Mouse (Mus musculus) E14TG2a.4 (cell line): ENCODE results near the gene Ubr2.

ENCODE experiments used
- H3K27me3 ChIP-seq: 2 replicates; pipeline ENCODE4 v1.6.1; 2014; ENCODE audit warnings: low read length, control low read depth; ENCODE audit not compliant: insufficient read depth
- H3K36me3 ChIP-seq: 2 replicates; pipeline ENCODE4 v1.6.1; 2014; ENCODE audit warnings: low read length, control low read depth; ENCODE audit not compliant: insufficient read depth
- H3K4me1 ChIP-seq: replicated peaks from 2 replicates; pipeline ENCODE4 v1.6.1; 2014; ENCODE audit warnings: low read depth, low read length, control low read depth
- H3K4me3 ChIP-seq: replicated peaks from 2 replicates; pipeline ENCODE4 v1.5.1; 2014; ENCODE audit warnings: mild to moderate bottlenecking, low read length
- H3K9me3 ChIP-seq: 2 replicates; pipeline ENCODE4 v1.6.1; 2014; ENCODE audit warnings: low read length, control low read depth
- CTCF ChIP-seq: conservative IDR thresholded peaks from 2 replicates; pipeline ENCODE4 v1.5.1; 2014; ENCODE audit warnings: low read length
- NANOG ChIP-seq: IDR thresholded peaks from 2 replicates; pipeline ENCODE4 v1.6.1; 2014; ENCODE audit warnings: borderline replicate concordance, low read length, mixed read lengths
- POU5F1 ChIP-seq: IDR thresholded peaks from 2 replicates; pipeline ENCODE4 v1.6.1; 2014; ENCODE audit warnings: low read length, borderline replicate concordance

The Ubr2 gene

DNA sequence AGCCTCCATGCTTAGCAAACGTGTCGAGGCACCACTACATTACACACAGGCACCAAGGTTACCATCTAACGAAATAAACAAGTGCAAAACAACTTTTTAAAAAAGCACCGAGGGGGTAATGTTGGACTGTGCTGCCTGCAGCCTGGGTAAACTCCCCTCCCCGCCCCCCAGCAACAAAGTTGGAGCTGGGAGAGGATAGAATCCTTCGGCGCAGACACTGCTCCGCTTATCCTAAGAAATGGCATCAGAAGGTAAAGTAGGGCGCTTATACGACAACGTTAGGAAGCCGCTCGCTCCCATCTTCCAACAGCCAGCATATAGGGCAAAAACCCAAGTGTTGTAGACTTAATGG is 834 bp downstream of the Ubr2 start:
- no peaks in the 10 kb centered on the region for H3K9me3 ChIP-seq
- H3K36me3 ChIP-seq, result peaks cover 10% of the 10 kb centered on the region; the same call in 1 of the 2 replicates
- peaks cover 41% of the 10 kb centered on the region for H3K4me1 ChIP-seq
- H3K27me3 ChIP-seq, result 0 out of 2 replicates have a peak, but pooled peaks cover 8% of the 10 kb centered on the region
- H3K4me3 ChIP-seq, result peak overlapping the region; percentile 98
- TF ChIP-seq POU5F1 (no peak), NANOG (no peak), CTCF (no peak)

DNA sequence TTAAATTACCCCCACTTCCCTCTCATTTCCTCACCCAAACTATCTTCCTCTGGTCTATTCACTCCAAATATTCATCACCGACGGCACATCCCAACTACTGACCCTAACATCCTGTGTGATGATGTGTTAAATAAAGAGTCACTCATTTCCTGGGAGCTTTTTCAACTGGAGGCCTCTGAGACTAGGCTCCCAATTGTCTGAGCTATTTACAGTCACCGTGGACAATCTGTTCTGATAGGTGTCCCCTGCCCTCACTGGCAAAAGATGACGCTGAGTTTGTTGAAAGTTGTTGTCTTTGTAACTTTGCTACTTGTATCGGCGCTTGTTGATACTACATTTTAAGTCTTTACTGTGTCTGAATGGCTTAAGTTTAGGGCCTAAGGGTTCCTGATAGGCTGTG is 1.3 kb downstream of the Ubr2 start:
- Histone ChIP-seq H3K27me3 (0 out of 2 replicates have a peak, but pooled peaks cover 8% of the 10 kb centered on the region), H3K36me3 (peaks cover 10% of the 10 kb centered on the region; the same call in 1 of the 2 replicates), H3K4me1 (peaks cover 41% of the 10 kb centered on the region), H3K9me3 (no peaks in the 10 kb centered on the region), H3K4me3 (peak overlapping the region; percentile 98)
- TF ChIP-seq NANOG, result no peak
- no peak for TF ChIP-seq CTCF
- no peak for TF ChIP-seq POU5F1

DNA sequence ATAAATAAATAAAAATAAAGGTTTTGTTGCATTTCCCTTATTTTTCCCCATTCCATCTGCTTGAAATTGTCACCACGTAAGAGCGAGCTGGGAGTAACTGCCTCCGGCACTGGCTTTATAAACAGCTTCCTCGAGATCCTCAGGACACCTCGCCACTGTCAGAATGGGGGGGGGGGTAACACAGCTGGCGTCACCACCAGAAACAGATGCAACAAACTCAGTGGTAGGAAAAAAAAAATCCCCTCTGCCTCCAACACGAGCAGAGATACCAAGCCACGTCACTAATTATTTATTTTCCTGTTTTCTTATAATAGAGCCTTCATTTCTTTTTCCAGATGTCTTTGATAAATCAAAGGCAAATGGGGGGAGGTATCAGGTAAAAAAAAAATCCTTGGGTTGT is 1.9 kb downstream of the Ubr2 start:
- H3K27me3 ChIP-seq, result 0 out of 2 replicates have a peak, but pooled peaks cover 5% of the 10 kb centered on the region
- peaks cover 10% of the 10 kb centered on the region; the same call in 1 of the 2 replicates for H3K36me3 ChIP-seq
- H3K9me3 ChIP-seq, result no peaks in the 10 kb centered on the region
- no peak for TF ChIP-seq NANOG
- no peak for TF ChIP-seq CTCF
- no peak for TF ChIP-seq POU5F1
- H3K4me3 ChIP-seq, result no peak overlapping the region
- H3K4me1 ChIP-seq, result peaks cover 41% of the 10 kb centered on the region

DNA sequence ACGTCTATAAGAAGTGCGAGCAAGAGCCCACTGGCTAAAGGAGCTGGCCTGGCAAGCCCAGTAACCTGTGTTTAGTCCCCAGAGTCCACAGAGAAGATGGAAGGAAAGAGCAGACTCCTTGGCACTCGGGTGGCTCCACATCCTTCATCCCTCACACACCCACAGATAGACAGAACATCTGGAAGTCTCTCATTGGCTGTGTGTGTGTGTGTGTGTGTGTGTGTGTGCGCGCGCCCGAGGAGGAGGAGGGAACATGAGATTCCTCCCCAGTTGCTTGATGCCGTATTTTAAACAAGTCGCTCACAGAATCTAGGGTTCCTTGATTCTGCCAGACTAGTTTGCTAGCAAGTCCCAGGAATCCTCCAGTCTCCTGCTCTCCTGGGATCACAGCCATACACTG is 3.6 kb downstream of the Ubr2 start:
- H3K4me1 ChIP-seq, result peaks cover 34% of the 10 kb centered on the region
- no peaks in the 10 kb centered on the region for H3K9me3 ChIP-seq
- peaks cover 10% of the 10 kb centered on the region; the same call in 1 of the 2 replicates for H3K36me3 ChIP-seq
- H3K27me3 ChIP-seq, result 0 out of 2 replicates have a peak, but pooled peaks cover 1% of the 10 kb centered on the region
- TF ChIP-seq NANOG (no peak), POU5F1 (no peak), CTCF (no peak)
- no peak overlapping the region for H3K4me3 ChIP-seq

DNA sequence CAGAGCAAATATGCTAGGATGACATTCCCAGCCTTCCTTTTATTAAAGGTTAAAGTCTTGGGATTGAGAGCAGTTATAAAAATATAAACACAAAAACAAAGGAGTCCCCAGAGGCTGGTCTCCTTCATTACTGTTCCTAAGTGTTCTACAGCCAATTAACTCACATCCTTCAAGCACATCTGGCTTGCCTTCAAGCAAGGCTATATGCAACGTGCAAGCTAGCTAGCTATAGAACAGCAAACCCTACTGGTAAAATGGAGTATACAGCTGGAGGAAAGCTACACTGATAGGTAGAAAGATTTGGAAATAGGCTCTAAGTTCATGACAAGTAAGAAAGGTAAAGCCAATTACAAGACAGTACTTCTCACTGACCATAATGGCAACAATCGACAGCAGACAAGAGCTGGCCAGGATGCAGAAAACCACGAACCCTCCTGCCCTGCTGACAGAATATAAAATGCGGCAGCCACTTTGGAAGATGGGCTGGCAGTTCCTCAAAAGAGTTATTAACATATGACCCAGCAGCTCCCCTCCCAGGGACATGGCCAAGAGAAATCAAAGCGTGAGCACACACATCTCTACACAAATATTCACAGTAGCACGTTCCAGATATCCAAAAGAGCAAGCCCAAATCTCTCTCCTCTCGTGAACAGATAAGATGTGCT is 4.5 kb downstream of the Ubr2 start:
- TF ChIP-seq NANOG, result no peak
- no peak for TF ChIP-seq CTCF
- no peak for TF ChIP-seq POU5F1

DNA sequence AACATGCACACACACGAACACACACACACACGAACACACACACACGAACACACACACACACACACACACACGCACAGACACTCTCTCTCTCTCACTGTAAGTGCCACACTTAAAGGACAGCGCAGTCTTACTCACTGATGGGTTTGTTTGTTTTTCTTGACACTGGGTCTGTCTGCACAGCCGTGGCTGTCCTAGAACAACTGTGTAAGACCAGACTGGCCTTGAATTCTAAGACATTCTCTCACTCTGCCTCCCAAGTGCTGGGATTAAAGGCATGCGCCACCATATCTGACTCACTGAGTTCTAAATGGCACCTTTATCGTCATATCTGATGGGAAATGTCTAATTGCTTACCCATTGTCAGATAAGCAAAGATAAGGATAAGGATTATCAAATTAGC is 7.1 kb downstream of the Ubr2 start:
- Histone ChIP-seq H3K4me1 (peaks cover 13% of the 10 kb centered on the region), H3K9me3 (no peaks in the 10 kb centered on the region), H3K27me3 (no peaks in the 10 kb centered on the region), H3K4me3 (no peak overlapping the region), H3K36me3 (peaks cover 36% of the 10 kb centered on the region)
- TF ChIP-seq NANOG (no peak), CTCF (no peak)

More for the DNA sequence above, 4.5 kb downstream of the Ubr2 start:
- H3K4me1 ChIP-seq, result peaks cover 29% of the 10 kb centered on the region
- H3K9me3 ChIP-seq, result no peaks in the 10 kb centered on the region
- no peak overlapping the region for H3K4me3 ChIP-seq
- peaks cover 12% of the 10 kb centered on the region; the same call in 1 of the 2 replicates for H3K36me3 ChIP-seq
- no peaks in the 10 kb centered on the region for H3K27me3 ChIP-seq

DNA sequence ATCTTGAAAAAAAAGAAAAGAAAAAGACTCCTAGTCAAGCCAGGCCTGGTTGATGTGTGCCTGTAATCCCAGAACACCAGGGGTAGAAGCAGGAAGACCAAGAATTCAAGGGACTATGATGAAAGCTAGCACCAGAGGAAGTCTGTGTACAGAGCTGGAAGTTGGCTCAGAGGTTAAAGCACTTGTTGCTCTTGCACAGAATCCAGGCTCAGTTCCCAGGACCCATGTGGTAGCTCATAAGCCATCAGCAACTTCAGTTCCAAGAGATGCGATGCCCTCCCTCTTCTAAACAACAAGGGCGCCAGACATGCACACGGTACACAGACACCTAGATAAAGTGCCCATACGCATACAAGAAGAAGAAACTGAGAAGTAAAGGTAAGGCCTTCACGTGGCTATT is 8.0 kb downstream of the Ubr2 start:
- Histone ChIP-seq H3K4me3 (no peak overlapping the region), H3K9me3 (no peaks in the 10 kb centered on the region), H3K4me1 (peaks cover 21% of the 10 kb centered on the region), H3K27me3 (no peaks in the 10 kb centered on the region), H3K36me3 (peaks cover 44% of the 10 kb centered on the region)
- TF ChIP-seq NANOG, result no peak
- TF ChIP-seq CTCF, result no peak
- no peak for TF ChIP-seq POU5F1

DNA sequence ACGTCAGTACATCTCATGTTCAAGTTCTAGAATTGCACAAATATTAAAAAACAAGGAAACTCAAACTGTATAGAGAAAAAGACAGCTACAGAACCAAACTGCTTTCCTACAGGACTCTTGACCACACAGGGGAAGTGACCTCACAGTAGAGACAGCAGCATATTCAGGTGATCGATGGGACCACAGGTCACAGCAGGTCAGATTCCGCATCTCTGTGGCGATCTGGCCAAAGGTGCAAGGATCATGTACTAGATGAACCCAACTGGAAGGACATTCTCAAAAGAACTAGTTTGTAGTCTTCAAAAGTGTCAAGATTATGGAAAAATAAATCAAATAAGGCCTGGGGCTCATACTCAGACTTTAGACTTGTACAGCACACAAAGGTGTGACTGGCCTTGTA is 11.5 kb downstream of the Ubr2 start:
- peaks cover 63% of the 10 kb centered on the region for H3K36me3 ChIP-seq
- no peak overlapping the region for H3K4me3 ChIP-seq
- H3K9me3 ChIP-seq, result no peaks in the 10 kb centered on the region
- TF ChIP-seq POU5F1 (no peak), NANOG (no peak), CTCF (no peak)
- H3K4me1 ChIP-seq, result peaks cover 33% of the 10 kb centered on the region
- no peaks in the 10 kb centered on the region for H3K27me3 ChIP-seq

DNA sequence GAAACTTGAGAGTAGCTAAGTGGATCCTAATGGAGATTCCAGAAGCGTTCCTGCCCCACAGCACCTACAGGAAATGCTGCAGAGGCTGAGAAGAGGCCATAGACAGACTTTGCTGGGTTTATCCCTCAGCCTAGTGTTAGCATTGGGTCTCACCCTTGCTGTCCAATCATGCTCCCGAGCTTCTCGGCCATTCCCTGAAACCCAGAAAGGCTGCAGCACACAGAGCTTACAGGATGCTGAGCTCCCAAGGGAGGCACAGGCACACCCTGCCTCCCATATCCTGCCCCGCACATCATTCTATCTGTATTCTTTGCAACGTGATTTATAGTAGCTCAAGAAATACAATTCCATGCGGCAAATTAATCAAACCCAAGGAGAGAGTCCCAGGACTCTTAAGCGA is 13.9 kb downstream of the Ubr2 start:
- no peak for TF ChIP-seq POU5F1
- TF ChIP-seq CTCF, result no peak
- TF ChIP-seq NANOG, result no peak
- Histone ChIP-seq H3K4me1 (peaks cover 29% of the 10 kb centered on the region), H3K36me3 (peaks cover 85% of the 10 kb centered on the region), H3K4me3 (no peak overlapping the region), H3K27me3 (no peaks in the 10 kb centered on the region), H3K9me3 (no peaks in the 10 kb centered on the region)
